In genomic region chr3:34754781-34755180, GRCm38 (mm10) we compare ENCODE assay signal across 18 mouse cellular contexts.
DNase-seq lines count a peak whose midpoint lies in the region; ATAC-seq lines count a peak whose summit lies in the region.
"Had no signal": no experiment of that assay in that cellular context is flagged by ENCODE, and none has a peak within 500 bp of the region (broad histone marks: within the 10 kb centered on the region; RNA-seq: fewer than 3 reads in every experiment).

No protein-coding gene starts in this region.

- no peak for ATAC-seq in megakaryocyte progenitor cell, adult 5-6 weeks (replicated peaks; ENCODE audit: poor library complexity)
- ATAC-seq: activated CD4-positive, CD25-positive, alpha-beta regulatory T cell, adult 4 months; forebrain, embryonic 14.5 days; forebrain, embryonic 16.5 days; Patski had no signal

- DNase-seq in ES-CJ7 (ENCODE audit: low read depth, low spot score) (peak; percentile 70), R1 (ENCODE audit: low read depth, low spot score) (peak; percentile 71)
- DNase-seq in spleen, postnatal 4 days (ENCODE audit: low spot score in 2 of 2) = no peak
- DNase-seq in adrenal gland, postnatal 25 days = no peak
- DNase-seq: adrenal gland, adult 8-10 months; adrenal gland, postnatal 14 days; cerebellum, adult 11 months; cerebellum, adult 18-20 months; cerebellum, adult 8-10 months; cerebellum, adult 9-11 months; cerebellum, postnatal 14 days; cerebellum, postnatal 36 days; embryo, embryonic 11 days had no signal

Comparison
In these comparisons a context has a peak if more than half of its experiments do, and no peak if none do; other contexts are left out.
1. DNase-seq: peak in ES-CJ7 (single experiment) and R1 (single experiment); none in spleen, postnatal 4 days (0 of 2) and adrenal gland, postnatal 25 days (single experiment).